30 mouse cellular contexts compared by ENCODE assay signal in the genomic region with DNA sequence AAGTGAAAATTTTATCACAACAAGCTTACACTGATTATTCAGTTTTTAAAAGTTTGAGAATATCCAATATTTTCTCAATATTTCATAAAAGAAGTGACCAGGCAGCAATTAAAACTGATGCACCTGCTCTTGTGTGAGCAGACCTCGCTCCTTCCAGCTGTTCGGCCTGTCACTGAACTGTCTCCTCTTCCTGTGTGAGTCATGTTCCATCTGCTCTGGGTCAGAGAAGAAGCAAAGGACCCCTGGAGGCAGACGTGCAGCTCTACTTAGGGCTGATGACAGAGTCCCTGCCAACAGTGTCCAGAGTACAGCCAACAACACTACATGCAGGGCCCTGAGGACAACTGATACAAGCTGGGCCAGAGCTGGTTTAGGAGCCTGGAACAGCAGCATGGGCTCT. TPM values are rescaled to one million over a fixed set of nuclear protein-coding genes. Genes with fewer than 3 reads are reported as not detected.
DNase-seq lines count a peak whose midpoint lies in the region; ATAC-seq and TF ChIP-seq lines count a peak whose summit lies in the region.
"Had no signal": no experiment of that assay in that cellular context is flagged by ENCODE, and none has a peak within 500 bp of the region (broad histone marks: within the 10 kb centered on the region; RNA-seq: fewer than 3 reads in every experiment).

No protein-coding gene starts in this region.

- dilution Hi-C loops in CH12.LX (cut with MboI; ENCODE audit: extremely low pct_ligation_motif_present, extremely low pct_unique_long_range_greater_than_20kb, low sequenced_read_pairs), result no loop called here

- TF ChIP-seq CTCF in CH12.LX (conservative IDR thresholded peaks at IDR 0.05 in 1 of 2, IDR thresholded peaks at IDR 0.05 in 1 of 2; ENCODE audit: low read depth in 2 of 2, low read length in 2 of 2), result no peak

- H3K9me3 ChIP-seq in CH12.LX (replicated peaks; ENCODE audit: low read length), result no peaks in the 10 kb centered on the region
- no peaks in the 10 kb centered on the region for H3K9me3 ChIP-seq in forebrain, embryonic 12.5 days
- H3K9me3 ChIP-seq in neural tube, embryonic 15.5 days (replicated peaks), result no peaks in the 10 kb centered on the region
- H3K9me3 ChIP-seq: embryonic facial prominence, embryonic 12.5 days; embryonic facial prominence, embryonic 15.5 days; forebrain, embryonic 15.5 days; heart, embryonic 12.5 days; heart, embryonic 15.5 days; hindbrain, embryonic 10.5 days; hindbrain, embryonic 13.5 days had no signal

- DNase-seq in 3T3-L1 (ENCODE audit: low read depth, low spot score) (peak; percentile 25), 416B (ENCODE audit: low read depth) (peak; percentile 85), CH12.LX (ENCODE audit: extremely low read depth) (peak; percentile 45)
- peak; percentile 2 for DNase-seq in brain, adult 2 months (ENCODE audit: low read depth, low spot score)
- no peak for DNase-seq in urinary bladder, adult 18-20 months (ENCODE audit: low spot score in 2 of 2)
- DNase-seq: adrenal gland, adult 8-10 months; adrenal gland, postnatal 25 days; cerebellum, adult 18-20 months; cerebellum, adult 9-10 months; cerebellum, postnatal 14 days; gastrocnemius, postnatal 10 days; gastrocnemius, postnatal 36 days; heart, postnatal 10 days; heart, postnatal 36 days; kidney, adult 18-20 months; kidney, adult 9 months had no signal

- no peak for TF ChIP-seq POLR2A in CH12.LX (IDR thresholded peaks at IDR 0.05; ENCODE audit: low read depth, low read length)

- TF ChIP-seq EP300 in CH12.LX (IDR thresholded peaks at IDR 0.05; ENCODE audit: low read length), result no peak

- H3K27ac ChIP-seq in CH12.LX (ENCODE audit: insufficient read depth, low read depth), result peak overlapping the region; percentile 15; the same call in 1 of the 2 replicates
- no peak overlapping the region for H3K27ac ChIP-seq in forebrain, embryonic 12.5 days
- no peak overlapping the region for H3K27ac ChIP-seq in neural tube, embryonic 15.5 days (replicated peaks)
- H3K27ac ChIP-seq: embryonic facial prominence, embryonic 12.5 days; embryonic facial prominence, embryonic 15.5 days; forebrain, embryonic 15.5 days; heart, embryonic 15.5 days; hindbrain, embryonic 10.5 days; hindbrain, embryonic 13.5 days; hindbrain, postnatal 0 days had no signal

- no peak overlapping the region for H3K9ac ChIP-seq in CH12.LX (ENCODE audit: insufficient read depth, low read depth)
- no peak overlapping the region for H3K9ac ChIP-seq in forebrain, embryonic 12.5 days
- H3K9ac ChIP-seq in neural tube, embryonic 15.5 days (replicated peaks), result no peak overlapping the region
- H3K9ac ChIP-seq: embryonic facial prominence, embryonic 12.5 days; embryonic facial prominence, embryonic 15.5 days; forebrain, embryonic 15.5 days; heart, embryonic 12.5 days; heart, embryonic 15.5 days; hindbrain, embryonic 13.5 days had no signal

- no peak overlapping the region for H3K4me3 ChIP-seq in CH12.LX (replicated peaks in 1 of 3; ENCODE audit: low read depth in 2 of 3, low read length in 2 of 3, poor library complexity in 1 of 3)
- no peak overlapping the region for H3K4me3 ChIP-seq in forebrain, embryonic 12.5 days (replicated peaks)
- no peak overlapping the region for H3K4me3 ChIP-seq in neural tube, embryonic 15.5 days (replicated peaks)
- H3K4me3 ChIP-seq: embryonic facial prominence, embryonic 12.5 days; embryonic facial prominence, embryonic 15.5 days; forebrain, embryonic 15.5 days; heart, embryonic 12.5 days; heart, embryonic 15.5 days; hindbrain, embryonic 10.5 days; hindbrain, embryonic 13.5 days had no signal

- in situ Hi-C loops in CH12.LX (cut with MboI; ENCODE audit: low pct_ligation_motif_present, low pct_unique_long_range_greater_than_20kb, low sequenced_read_pairs), result no loop called here

- TF ChIP-seq RAD21 in CH12.LX (IDR thresholded peaks at IDR 0.05; ENCODE audit: low read depth, low read length), result no peak; the same call in 1 of the 2 replicates

- ATAC-seq in forebrain, embryonic 12.5 days (ENCODE audit: low FRiP score), result no peak
- ATAC-seq in neural tube, embryonic 15.5 days (ENCODE audit: low FRiP score), result no peak
- ATAC-seq: forebrain, embryonic 15.5 days; hindbrain, postnatal 0 days; intestine, embryonic 16.5 days had no signal

- 80% methylated on average over 3 of the region's 3 CpGs for WGBS in forebrain, embryonic 12.5 days
- 69% methylated on average over 3 of the region's 3 CpGs for WGBS in neural tube, embryonic 15.5 days

- no peaks in the 10 kb centered on the region for H3K27me3 ChIP-seq in CH12.LX (replicated peaks)
- no peaks in the 10 kb centered on the region for H3K27me3 ChIP-seq in forebrain, embryonic 12.5 days
- H3K27me3 ChIP-seq in neural tube, embryonic 15.5 days (replicated peaks), result no peaks in the 10 kb centered on the region
- H3K27me3 ChIP-seq: embryonic facial prominence, embryonic 12.5 days; embryonic facial prominence, embryonic 15.5 days; forebrain, embryonic 15.5 days; heart, embryonic 12.5 days; heart, embryonic 15.5 days; hindbrain, embryonic 13.5 days had no signal

- H3K36me3 ChIP-seq in CH12.LX (replicated peaks in 1 of 2; ENCODE audit: control insufficient read depth in 1 of 2, insufficient read depth in 1 of 2, low read length in 1 of 2), result no peaks in the 10 kb centered on the region
- H3K36me3 ChIP-seq in forebrain, embryonic 12.5 days (replicated peaks), result no peaks in the 10 kb centered on the region
- no peaks in the 10 kb centered on the region for H3K36me3 ChIP-seq in neural tube, embryonic 15.5 days
- H3K36me3 ChIP-seq: embryonic facial prominence, embryonic 12.5 days; embryonic facial prominence, embryonic 15.5 days; forebrain, embryonic 15.5 days; heart, embryonic 12.5 days; heart, embryonic 15.5 days; hindbrain, embryonic 10.5 days; hindbrain, embryonic 13.5 days had no signal

- H3K4me2 ChIP-seq in CH12.LX (ENCODE audit: insufficient read depth, low read depth, poor library complexity, severe bottlenecking), result no peak overlapping the region
- no peak overlapping the region for H3K4me2 ChIP-seq in forebrain, embryonic 12.5 days
- H3K4me2 ChIP-seq in neural tube, embryonic 15.5 days, result no peak overlapping the region
- H3K4me2 ChIP-seq: embryonic facial prominence, embryonic 12.5 days; embryonic facial prominence, embryonic 15.5 days; forebrain, embryonic 15.5 days; heart, embryonic 12.5 days; heart, embryonic 15.5 days; hindbrain, embryonic 13.5 days had no signal

- peaks cover 7 to 20% of the 10 kb centered on the region in 2 experiments for H3K4me1 ChIP-seq in CH12.LX (ENCODE audit: control insufficient read depth in 1 of 2, insufficient read depth in 2 of 2)
- H3K4me1 ChIP-seq in forebrain, embryonic 12.5 days, result no peaks in the 10 kb centered on the region
- no peaks in the 10 kb centered on the region for H3K4me1 ChIP-seq in neural tube, embryonic 15.5 days
- H3K4me1 ChIP-seq: embryonic facial prominence, embryonic 12.5 days; embryonic facial prominence, embryonic 15.5 days; forebrain, embryonic 15.5 days; heart, embryonic 12.5 days; heart, embryonic 15.5 days; hindbrain, embryonic 10.5 days; hindbrain, embryonic 13.5 days had no signal

- H3K79me2 ChIP-seq in CH12.LX (replicated peaks; ENCODE audit: control insufficient read depth, extremely low read depth, insufficient read depth, poor library complexity, severe bottlenecking), result no peaks in the 10 kb centered on the region

TF ChIP-seq in CH12.LX, 34 proteins besides CTCF, POLR2A, EP300 and RAD21 (continues in another document):
- TF ChIP-seq MEF2A (IDR thresholded peaks at IDR 0.05; ENCODE audit: borderline replicate concordance, low read depth, low read length) (no peak), MAZ (IDR thresholded peaks at IDR 0.05; ENCODE audit: low read depth, low read length) (no peak), MAFK (IDR thresholded peaks at IDR 0.05; ENCODE audit: insufficient replicate concordance, low read length) (no peak), ZMIZ1 (IDR thresholded peaks at IDR 0.05; ENCODE audit: low read depth, low read length) (no peak), IRF4 (IDR thresholded peaks at IDR 0.05; ENCODE audit: low read depth, low read length) (no peak), POLR2AphosphoS2 (IDR thresholded peaks at IDR 0.05; ENCODE audit: low read depth, low read length) (no peak), ELF1 (IDR thresholded peaks at IDR 0.05; ENCODE audit: low read depth, low read length) (no peak), GABPA (IDR thresholded peaks at IDR 0.05; ENCODE audit: insufficient replicate concordance, low read depth, low read length) (no peak), CHD2 (IDR thresholded peaks at IDR 0.05; ENCODE audit: low read length) (no peak), JUND (conservative IDR thresholded peaks at IDR 0.05; ENCODE audit: low read depth, low read length) (no peak), TCF12 (IDR thresholded peaks at IDR 0.05; ENCODE audit: low read depth, low read length) (peak; percentile 32; the same call in 1 of the 2 replicates), UBTF (IDR thresholded peaks at IDR 0.05; ENCODE audit: low read depth, low read length) (no peak), NRF1 (IDR thresholded peaks at IDR 0.05; ENCODE audit: low read depth, low read length) (no peak), RCOR1 (conservative IDR thresholded peaks at IDR 0.05; ENCODE audit: low read depth, low read length) (no peak), SIN3A (IDR thresholded peaks at IDR 0.05; ENCODE audit: low read length) (peak; percentile 62), CHD1 (IDR thresholded peaks at IDR 0.05; ENCODE audit: low read depth, low read length) (no peak), PAX5 (IDR thresholded peaks at IDR 0.05; ENCODE audit: low read length) (no peak), SMC3 (IDR thresholded peaks at IDR 0.05; ENCODE audit: low read depth, low read length) (peak; percentile 9; the same call in 1 of the 2 replicates), MYC (IDR thresholded peaks at IDR 0.05; ENCODE audit: low read depth, low read length) (no peak), ETS1 (conservative IDR thresholded peaks at IDR 0.05; ENCODE audit: low read depth, low read length) (peak; percentile 36; the same call in 1 of the 2 replicates), HCFC1 (IDR thresholded peaks at IDR 0.05; ENCODE audit: low read depth, low read length) (no peak), BHLHE40 (IDR thresholded peaks at IDR 0.05; ENCODE audit: low read depth, low read length) (no peak)

RNA-seq across cellular contexts. Expression of a gene that starts 12.6 kb away (rescaled TPM):
- total RNA-seq in CH12.LX (2012; rRNA removed) (1.5 and 1.8 TPM in 2 replicates), CH12.LX (2014; rRNA removed) (1.1 and 1.4 TPM in 2 replicates)
- 1.1 and 1.5 TPM in 2 replicates for polyA plus RNA-seq in CH12.LX (2012; ENCODE audit: insufficient read length, low read depth)
- not detected in 2 replicates for polyA plus RNA-seq in forebrain, embryonic 12.5 days (2016; fragmentation: Nextera tagmentation; extraction: Ambion mirVana)
- 0.04 and 0.15 TPM in 2 replicates for polyA plus RNA-seq in neural tube, embryonic 15.5 days (2015; fragmentation: Nextera tagmentation; extraction: Ambion mirVana)
- total RNA-seq: gastrocnemius, postnatal 10 days; gastrocnemius, postnatal 36 days; granulocyte monocyte progenitor cell, adult 5-6 weeks had no signal
- polyA plus RNA-seq: embryonic facial prominence, embryonic 12.5 days; embryonic facial prominence, embryonic 15.5 days; forebrain, embryonic 11.5 days; forebrain, embryonic 15.5 days; heart, embryonic 12.5 days; heart, embryonic 15.5 days; hindbrain, embryonic 10.5 days; inflammation-experienced regulatory T-cells, adult 6 months had no signal

RNA-seq across cellular contexts. Expression of a gene that starts 52.3 kb away (rescaled TPM):
- 34.0 and 43.7 TPM in 2 replicates for total RNA-seq in CH12.LX (2012; rRNA removed)
- total RNA-seq in CH12.LX (2014; rRNA removed), result 87.8 and 89.2 TPM in 2 replicates
- polyA plus RNA-seq in CH12.LX (2012; ENCODE audit: insufficient read length, low read depth), result 90.1 and 106 TPM in 2 replicates
- 76.9 and 77.1 TPM in 2 replicates for polyA plus RNA-seq in forebrain, embryonic 12.5 days (2016; fragmentation: Nextera tagmentation; extraction: Ambion mirVana)
- polyA plus RNA-seq in neural tube, embryonic 15.5 days (2015; fragmentation: Nextera tagmentation; extraction: Ambion mirVana), result 61.7 and 75.7 TPM in 2 replicates

Comparison
In these comparisons a context has a peak if more than half of its experiments do, and no peak if none do; other contexts are left out.
1. DNase-seq: peak in 3T3-L1 (single experiment), 416B (single experiment), CH12.LX (single experiment) and brain, adult 2 months (single experiment); none in urinary bladder, adult 18-20 months (0 of 2).